Mouse (Mus musculus) olfactory bulb, adult 2 months (tissue): ENCODE measurements around the gene Ppp1r12b.

Source experiments
- CTCF ChIP-seq: fragments of 200-500 bp; IDR thresholded peaks from 2 replicates; pipeline ENCODE4 v1.5.1; 2012; ENCODE audit warnings: low read depth, mild to moderate bottlenecking, low read length, moderate library complexity; ENCODE audit not compliant: insufficient read depth
- POLR2A ChIP-seq: fragments of 200-500 bp; IDR thresholded peaks from 2 replicates; pipeline ENCODE4 v1.6.1; 2012; ENCODE audit warnings: mild to moderate bottlenecking, low read depth, low read length, moderate library complexity; ENCODE audit not compliant: insufficient read depth

GRCm38 (mm10) chr1:134998231-134998630, 42.5 kb upstream of the Ppp1r12b start:
- TF ChIP-seq POLR2A (no peak), CTCF (no peak)
